Mouse (Mus musculus): ENCODE results near the gene Unc13a. TPM values are rescaled to one million over a fixed set of nuclear protein-coding genes. Genes with fewer than 3 reads are reported as not detected.

The Unc13a gene
- polyA plus RNA-seq, 1 experiment from 2014 or later: 0.35 TPM

- no peaks in the 10 kb centered on the region for H3K36me3 ChIP-seq (ENCODE audit: insufficient read depth, low read length)
- H3K4me2 ChIP-seq (replicated peaks; ENCODE audit: low read depth, low read length): no peak overlapping the region
- H3K27ac ChIP-seq (ENCODE audit: low read length): no peak overlapping the region
- DNase-seq (ENCODE audit: low spot score): peak; percentile 44
- WGBS: 32% methylated on average over 13 of the region's 22 CpGs
- TF ChIP-seq EP300 (IDR thresholded peaks at IDR 0.05) (no peak), CTCF (IDR thresholded peaks at IDR 0.05) (peak; percentile 68)
- no peak overlapping the region for H3K4me3 ChIP-seq (ENCODE audit: low read depth, low read length)
- H3K9ac ChIP-seq (replicated peaks; ENCODE audit: low read depth): no peak overlapping the region
- peaks cover 13% of the 10 kb centered on the region; the same call in 1 of the 2 replicates for H3K4me1 ChIP-seq (ENCODE audit: insufficient read depth, low read depth, low read length)
- no peak for ATAC-seq
- no peaks in the 10 kb centered on the region for H3K9me3 ChIP-seq (ENCODE audit: low read length)
- H3K27me3 ChIP-seq (replicated peaks; ENCODE audit: insufficient read depth, low read length): 0 out of 2 replicates have a peak, but pooled peaks cover 11% of the 10 kb centered on the region
Measured at GRCm38 (mm10) chr8:71633164-71633563, 38.4 kb downstream of the Unc13a start.

DNA sequence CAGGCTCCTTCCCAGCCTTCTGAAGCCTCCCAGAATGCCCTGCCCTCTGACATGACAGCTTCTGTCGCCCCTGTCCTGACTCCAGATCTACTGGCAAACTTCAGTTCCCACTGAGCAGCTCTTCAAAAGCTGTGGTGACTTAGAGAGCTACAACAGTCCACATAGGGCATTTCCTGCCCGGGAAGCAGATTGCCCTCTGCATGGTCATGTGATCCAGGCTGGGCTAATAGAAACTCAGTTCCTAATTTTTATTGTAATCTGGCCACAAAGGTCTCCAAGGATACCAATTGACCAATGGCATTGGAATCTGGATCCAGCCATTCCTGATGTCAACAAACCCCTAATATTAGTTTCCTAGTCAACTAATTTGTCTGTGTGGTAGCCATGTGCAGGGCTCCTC, 39.7 kb downstream of the Unc13a start:
- H3K9me3 ChIP-seq (ENCODE audit: low read length): no peaks in the 10 kb centered on the region
- ATAC-seq: no peak
- H3K4me3 ChIP-seq (ENCODE audit: low read depth, low read length): no peak overlapping the region
- 0 out of 2 replicates have a peak, but pooled peaks cover 11% of the 10 kb centered on the region for H3K27me3 ChIP-seq (replicated peaks; ENCODE audit: insufficient read depth, low read length)
- DNase-seq (ENCODE audit: low spot score): no peak
- no peaks in the 10 kb centered on the region for H3K36me3 ChIP-seq (ENCODE audit: insufficient read depth, low read length)
- no peak for TF ChIP-seq EP300 (IDR thresholded peaks at IDR 0.05)
- TF ChIP-seq CTCF (IDR thresholded peaks at IDR 0.05): no peak
- H3K4me1 ChIP-seq (ENCODE audit: insufficient read depth, low read depth, low read length): peaks cover 13% of the 10 kb centered on the region; the same call in 1 of the 2 replicates
- no peak overlapping the region for H3K27ac ChIP-seq (ENCODE audit: low read length)
- WGBS: 62% methylated on average over 2 of the region's 2 CpGs
- H3K4me2 ChIP-seq (replicated peaks; ENCODE audit: low read depth, low read length): no peak overlapping the region
- no peak overlapping the region for H3K9ac ChIP-seq (replicated peaks; ENCODE audit: low read depth)

DNA sequence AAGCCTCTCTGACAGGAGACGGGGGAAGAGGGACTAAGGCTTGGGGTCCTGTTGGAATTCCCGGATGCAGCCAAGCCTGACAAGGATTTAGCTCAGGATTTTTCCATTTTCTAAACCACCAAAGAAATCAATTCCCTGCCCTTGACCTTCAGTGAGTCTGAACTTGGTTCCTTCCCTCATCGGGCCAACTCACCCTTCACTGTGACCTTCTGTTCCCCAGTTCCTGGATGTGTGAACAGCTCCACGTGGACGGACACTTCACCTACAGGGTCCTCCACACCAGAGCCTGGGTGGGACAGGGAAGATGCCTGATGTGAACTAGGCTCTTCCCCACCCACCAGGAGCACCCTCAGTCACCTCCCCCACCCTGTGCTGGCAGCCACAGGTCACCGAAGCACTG, 40.8 kb downstream of the Unc13a start:
- DNase-seq (ENCODE audit: low spot score): no peak

DNA sequence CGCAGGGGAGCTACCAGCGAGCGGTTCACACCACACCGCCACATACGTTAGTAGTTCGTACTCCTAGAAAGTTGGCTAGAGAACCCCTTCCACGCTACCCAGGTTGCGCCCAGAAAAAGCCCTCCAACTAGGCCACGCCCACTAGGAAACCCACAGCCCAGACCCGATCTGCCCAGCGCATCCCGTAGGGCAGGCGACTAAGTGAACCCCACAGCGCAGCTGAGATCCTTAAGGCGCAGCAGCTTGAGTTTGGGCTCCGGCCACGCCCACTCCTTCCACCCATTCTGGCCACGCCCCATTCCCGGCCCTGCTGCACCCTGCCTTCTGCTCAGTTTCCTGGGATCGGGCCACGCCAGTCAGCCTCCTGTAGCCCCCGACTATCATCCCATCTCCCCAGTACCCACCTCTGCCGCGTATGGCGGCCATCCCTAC, 41.8 kb downstream of the Unc13a start:
- Histone ChIP-seq H3K9ac (replicated peaks; ENCODE audit: low read depth) (no peak overlapping the region), H3K4me2 (replicated peaks; ENCODE audit: low read depth, low read length) (peak overlapping the region; percentile 91), H3K9me3 (ENCODE audit: low read length) (no peaks in the 10 kb centered on the region), H3K36me3 (ENCODE audit: insufficient read depth, low read length) (no peaks in the 10 kb centered on the region), H3K27me3 (replicated peaks; ENCODE audit: insufficient read depth, low read length) (0 out of 2 replicates have a peak, but pooled peaks cover 11% of the 10 kb centered on the region), H3K4me1 (ENCODE audit: insufficient read depth, low read depth, low read length) (peaks cover 13% of the 10 kb centered on the region; the same call in 1 of the 2 replicates), H3K4me3 (ENCODE audit: low read depth, low read length) (peak overlapping the region; percentile 39; the same call in 1 of the 2 replicates), H3K27ac (ENCODE audit: low read length) (0 out of 2 replicates have a peak overlapping the region, but pooled peaks have one; percentile 5)
- WGBS: 2% methylated on average over 25 of the region's 25 CpGs
- no peak for TF ChIP-seq CTCF (IDR thresholded peaks at IDR 0.05)
- TF ChIP-seq EP300 (IDR thresholded peaks at IDR 0.05): no peak
- peak; percentile 44 for DNase-seq (ENCODE audit: low spot score)
- ATAC-seq: peak; percentile 18

More for the DNA sequence above, 40.8 kb downstream of the Unc13a start:
- no peak for ATAC-seq
- Histone ChIP-seq H3K4me2 (replicated peaks; ENCODE audit: low read depth, low read length) (no peak overlapping the region), H3K36me3 (ENCODE audit: insufficient read depth, low read length) (no peaks in the 10 kb centered on the region), H3K27ac (ENCODE audit: low read length) (no peak overlapping the region), H3K9me3 (ENCODE audit: low read length) (no peaks in the 10 kb centered on the region), H3K9ac (replicated peaks; ENCODE audit: low read depth) (no peak overlapping the region), H3K4me3 (ENCODE audit: low read depth, low read length) (no peak overlapping the region), H3K4me1 (ENCODE audit: insufficient read depth, low read depth, low read length) (peaks cover 13% of the 10 kb centered on the region; the same call in 1 of the 2 replicates), H3K27me3 (replicated peaks; ENCODE audit: insufficient read depth, low read length) (0 out of 2 replicates have a peak, but pooled peaks cover 11% of the 10 kb centered on the region)
- no peak for TF ChIP-seq CTCF (IDR thresholded peaks at IDR 0.05)
- no peak for TF ChIP-seq EP300 (IDR thresholded peaks at IDR 0.05)
- WGBS: 83% methylated on average over 6 of the region's 6 CpGs

DNA sequence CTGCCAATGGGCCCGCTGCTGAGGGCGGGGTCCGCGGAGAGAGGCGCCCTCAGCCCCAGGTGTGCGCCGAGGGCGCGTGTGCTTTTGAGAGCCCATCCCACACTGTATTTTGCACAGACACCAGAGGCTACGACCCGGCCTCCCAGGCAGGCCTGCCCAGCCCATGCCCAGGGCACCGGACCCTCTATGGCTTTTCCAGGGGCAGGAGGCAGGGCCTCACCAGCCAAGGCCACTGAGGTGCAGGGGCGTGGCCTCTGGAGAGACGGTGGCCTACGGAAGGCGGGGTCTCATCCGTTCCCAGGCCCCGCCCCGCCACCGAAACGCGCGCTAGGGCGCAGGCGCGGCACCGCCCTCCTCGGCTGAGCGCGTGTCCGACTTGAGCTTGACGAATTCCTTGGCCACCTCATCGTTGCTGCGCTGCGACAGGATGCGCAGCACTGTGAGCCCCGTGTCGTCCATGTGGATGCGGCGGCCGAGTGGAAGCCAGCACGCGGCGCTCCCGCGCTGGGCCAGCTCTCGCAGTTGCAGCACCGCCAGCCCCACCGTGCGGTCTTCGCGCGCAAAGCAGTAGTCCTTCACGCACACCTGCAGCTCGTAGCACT, 42.4 kb downstream of the Unc13a start:
- peaks cover 13% of the 10 kb centered on the region; the same call in 1 of the 2 replicates for H3K4me1 ChIP-seq (ENCODE audit: insufficient read depth, low read depth, low read length)
- H3K9ac ChIP-seq (replicated peaks; ENCODE audit: low read depth): peak overlapping the region; percentile 48; the same call in 1 of the 2 replicates
- TF ChIP-seq CTCF (IDR thresholded peaks at IDR 0.05): peak; percentile 70
- no peak for TF ChIP-seq EP300 (IDR thresholded peaks at IDR 0.05)
- H3K36me3 ChIP-seq (ENCODE audit: insufficient read depth, low read length): peaks cover 5% of the 10 kb centered on the region
- H3K27me3 ChIP-seq (replicated peaks; ENCODE audit: insufficient read depth, low read length): 0 out of 2 replicates have a peak, but pooled peaks cover 11% of the 10 kb centered on the region
- ATAC-seq (peak; percentile 89), DNase-seq (ENCODE audit: low spot score) (peak; percentile 94)
- peak overlapping the region; percentile 38; the same call in 1 of the 2 replicates for H3K27ac ChIP-seq (ENCODE audit: low read length)
- under 1% methylated on average over 50 of the region's 55 CpGs for WGBS
- H3K4me2 ChIP-seq (replicated peaks; ENCODE audit: low read depth, low read length): peak overlapping the region; percentile 91
- H3K4me3 ChIP-seq (ENCODE audit: low read depth, low read length): peak overlapping the region; percentile 39
- no peaks in the 10 kb centered on the region for H3K9me3 ChIP-seq (ENCODE audit: low read length)

- Histone ChIP-seq H3K4me3 (ENCODE audit: low read depth, low read length) (peak overlapping the region; percentile 39), H3K27ac (ENCODE audit: low read length) (peak overlapping the region; percentile 66)
- ATAC-seq: no peak
Measured at GRCm38 (mm10) chr8:71628396-71629095, 43.0 kb downstream of the Unc13a start.

More at GRCm38 (mm10) chr8:71628396-71629095, 43.0 kb downstream of the Unc13a start:
- peak overlapping the region; percentile 91 for H3K4me2 ChIP-seq (replicated peaks; ENCODE audit: low read depth, low read length)
- TF ChIP-seq CTCF (IDR thresholded peaks at IDR 0.05) (no peak), EP300 (IDR thresholded peaks at IDR 0.05) (0 out of 2 replicates have a peak, but pooled peaks have one; percentile 1)
- H3K4me1 ChIP-seq (ENCODE audit: insufficient read depth, low read depth, low read length): peaks cover 13% of the 10 kb centered on the region; the same call in 1 of the 2 replicates
- DNase-seq (ENCODE audit: low spot score): peak; percentile 47
- H3K9me3 ChIP-seq (ENCODE audit: low read length): no peaks in the 10 kb centered on the region
- H3K9ac ChIP-seq (replicated peaks; ENCODE audit: low read depth): peak overlapping the region; percentile 48; the same call in 1 of the 2 replicates
- 5% methylated on average over 16 of the region's 16 CpGs for WGBS
- H3K27me3 ChIP-seq (replicated peaks; ENCODE audit: insufficient read depth, low read length): 0 out of 2 replicates have a peak, but pooled peaks cover 7% of the 10 kb centered on the region
- H3K36me3 ChIP-seq (ENCODE audit: insufficient read depth, low read length): peaks cover 11% of the 10 kb centered on the region

Measured in lung, postnatal 0 days (tissue).